Mouse (Mus musculus) embryonic facial prominence, embryonic 15.5 days (tissue): Measurements from ENCODE around the gene Glud1. TPM values are rescaled to one million over a fixed set of nuclear protein-coding genes. Genes with fewer than 3 reads are reported as not detected.
A peak's percentile ranks its signal among the peaks of the same experiment; 100 is the strongest.

Experiments used
- ATAC-seq: fragments of 200-750 bp; cut with Nextera tagmentation; 2 replicates; pipeline ENCODE4 v1.8.0; 2017; ENCODE audit warnings: low read depth, moderate TSS enrichment; ENCODE audit not compliant: insufficient number of reproducible peaks, low FRiP score, low TSS enrichment
- H3K27ac ChIP-seq: fragments of 300-500 bp; sonication (generic); replicated peaks from 2 replicates; pipeline ENCODE4 v1.5.1; 2015; ENCODE audit warnings: mild to moderate bottlenecking, inconsistent platforms
- H3K27me3 ChIP-seq: fragments of 300-500 bp; sonication (generic); 2 replicates; pipeline ENCODE4 v1.6.1; 2015; ENCODE audit warnings: inconsistent platforms
- H3K36me3 ChIP-seq: fragments of 300-500 bp; sonication (generic); 2 replicates; pipeline ENCODE4 v1.6.1; 2015; ENCODE audit warnings: mild to moderate bottlenecking, inconsistent platforms
- H3K4me1 ChIP-seq: fragments of 300-500 bp; sonication (generic); 2 replicates; pipeline ENCODE4 v1.6.1; 2015; ENCODE audit warnings: inconsistent platforms
- H3K4me2 ChIP-seq: fragments of 300-500 bp; sonication (generic); replicated peaks from 2 replicates; pipeline ENCODE4 v1.6.1; 2015; ENCODE audit warnings: mild to moderate bottlenecking, inconsistent platforms
- H3K4me3 ChIP-seq: fragments of 300-500 bp; sonication (generic); replicated peaks from 2 replicates; pipeline ENCODE4 v1.5.1; 2015; ENCODE audit warnings: mild to moderate bottlenecking, inconsistent platforms
- H3K9ac ChIP-seq: fragments of 300-500 bp; sonication (generic); 2 replicates; pipeline ENCODE4 v1.6.1; 2015; ENCODE audit warnings: inconsistent platforms
- H3K9me3 ChIP-seq: fragments of 300-500 bp; sonication (generic); replicated peaks from 2 replicates; pipeline ENCODE4 v1.6.1; 2016; ENCODE audit warnings: inconsistent platforms
- WGBS: fragments of 180-500 bp; shearing (Covaris S2); methylation state at CpG from one replicate; pipeline ENCODE4 v1.1.7; 2015; 5-methylcytosine and 5-hydroxymethylcytosine counted together
- polyA plus RNA-seq: library from polyadenylated mRNA; unstranded; fragments of >200 nt; fragmentation: Nextera tagmentation; extraction: Ambion mirVana; gene quantifications from 2 replicates; pipeline ENCODE4 v1.2.1, GENCODE M21; 2015

The Glud1 gene
- polyA plus RNA-seq, 1 experiment from 2014 or later, result 73.8 TPM

- Histone ChIP-seq H3K4me1 (no peaks in the 10 kb centered on the region), H3K4me2 (no peak overlapping the region), H3K9me3 (no peaks in the 10 kb centered on the region), H3K27ac (no peak overlapping the region), H3K36me3 (peaks cover 63% of the 10 kb centered on the region), H3K4me3 (no peak overlapping the region), H3K9ac (no peak overlapping the region), H3K27me3 (no peaks in the 10 kb centered on the region)
- 89% methylated on average over 3 of the region's 3 CpGs for WGBS
- ATAC-seq, result no peak
These were observed 21.4 kb downstream of the Glud1 start for GRCm38 (mm10) chr14:34331886-34332285.

- Histone ChIP-seq H3K9ac (no peak overlapping the region), H3K36me3 (peaks cover 68% of the 10 kb centered on the region), H3K9me3 (no peaks in the 10 kb centered on the region), H3K4me2 (no peak overlapping the region), H3K27me3 (no peaks in the 10 kb centered on the region), H3K4me1 (no peaks in the 10 kb centered on the region), H3K4me3 (no peak overlapping the region), H3K27ac (no peak overlapping the region)
- WGBS, result 90% methylated on average over 5 of the region's 5 CpGs
- no peak for ATAC-seq
These were observed 21.9 kb downstream of the Glud1 start for GRCm38 (mm10) chr14:34332476-34332875.

GRCm38 (mm10) chr14:34339446-34339845, 28.9 kb downstream of the Glud1 start:
- no peak overlapping the region for H3K27ac ChIP-seq
- no peak for ATAC-seq
- H3K27me3 ChIP-seq, result no peaks in the 10 kb centered on the region
- H3K36me3 ChIP-seq, result peaks cover 81% of the 10 kb centered on the region
- no peak overlapping the region for H3K4me2 ChIP-seq
- H3K4me1 ChIP-seq, result no peaks in the 10 kb centered on the region
- no peaks in the 10 kb centered on the region for H3K9me3 ChIP-seq
- WGBS, result 61% methylated on average over 1 of the region's 1 CpGs
- no peak overlapping the region for H3K9ac ChIP-seq
- H3K4me3 ChIP-seq, result no peak overlapping the region

- H3K4me1 ChIP-seq, result 0 out of 2 replicates have a peak, but pooled peaks cover 5% of the 10 kb centered on the region
- 77% methylated on average over 4 of the region's 4 CpGs for WGBS
- no peak overlapping the region for H3K27ac ChIP-seq
- H3K9me3 ChIP-seq, result no peaks in the 10 kb centered on the region
- no peak overlapping the region for H3K9ac ChIP-seq
- H3K4me3 ChIP-seq, result no peak overlapping the region
- H3K36me3 ChIP-seq, result peaks cover 59% of the 10 kb centered on the region
- ATAC-seq, result no peak
- H3K4me2 ChIP-seq, result no peak overlapping the region
- no peaks in the 10 kb centered on the region for H3K27me3 ChIP-seq
These were observed 31.5 kb downstream of the Glud1 start for GRCm38 (mm10) chr14:34341993-34342392.

GRCm38 (mm10) chr14:34343078-34343477, 32.6 kb downstream of the Glud1 start:
- no peak for ATAC-seq
- WGBS, result 77% methylated on average over 4 of the region's 4 CpGs
- Histone ChIP-seq H3K36me3 (peaks cover 49% of the 10 kb centered on the region), H3K4me1 (0 out of 2 replicates have a peak, but pooled peaks cover 5% of the 10 kb centered on the region), H3K4me3 (no peak overlapping the region), H3K9ac (no peak overlapping the region), H3K4me2 (no peak overlapping the region), H3K9me3 (no peaks in the 10 kb centered on the region), H3K27ac (no peak overlapping the region), H3K27me3 (no peaks in the 10 kb centered on the region)

GRCm38 (mm10) chr14:34344361-34344760, 33.8 kb downstream of the Glud1 start:
- 80% methylated on average over 5 of the region's 5 CpGs for WGBS
- H3K27ac ChIP-seq, result no peak overlapping the region
- no peaks in the 10 kb centered on the region for H3K9me3 ChIP-seq
- no peak overlapping the region for H3K4me2 ChIP-seq
- no peak overlapping the region for H3K4me3 ChIP-seq
- ATAC-seq, result no peak
- no peaks in the 10 kb centered on the region for H3K27me3 ChIP-seq
- H3K36me3 ChIP-seq, result peaks cover 40% of the 10 kb centered on the region
- 0 out of 2 replicates have a peak, but pooled peaks cover 5% of the 10 kb centered on the region for H3K4me1 ChIP-seq
- H3K9ac ChIP-seq, result no peak overlapping the region

GRCm38 (mm10) chr14:34345771-34346566, 35.4 kb downstream of the Glud1 start:
- Histone ChIP-seq H3K4me2 (no peak overlapping the region), H3K36me3 (peaks cover 31% of the 10 kb centered on the region), H3K9me3 (no peaks in the 10 kb centered on the region), H3K4me1 (0 out of 2 replicates have a peak, but pooled peaks cover 5% of the 10 kb centered on the region), H3K4me3 (no peak overlapping the region), H3K27me3 (no peaks in the 10 kb centered on the region), H3K9ac (no peak overlapping the region), H3K27ac (no peak overlapping the region)
- WGBS, result 56% methylated on average over 12 of the region's 12 CpGs
- ATAC-seq, result no peak

- 91% methylated on average over 5 of the region's 5 CpGs for WGBS
- Histone ChIP-seq H3K4me3 (no peak overlapping the region), H3K9me3 (no peaks in the 10 kb centered on the region), H3K4me1 (0 out of 2 replicates have a peak, but pooled peaks cover 5% of the 10 kb centered on the region), H3K4me2 (no peak overlapping the region), H3K9ac (no peak overlapping the region), H3K27ac (no peak overlapping the region), H3K27me3 (no peaks in the 10 kb centered on the region), H3K36me3 (peaks cover 19% of the 10 kb centered on the region)
- ATAC-seq, result no peak
These were observed 36.6 kb downstream of the Glud1 start for GRCm38 (mm10) chr14:34347084-34347483.

GRCm38 (mm10) chr14:34348301-34348700, 37.8 kb downstream of the Glud1 start:
- no peaks in the 10 kb centered on the region for H3K27me3 ChIP-seq
- H3K27ac ChIP-seq, result no peak overlapping the region
- no peak overlapping the region for H3K4me3 ChIP-seq
- WGBS, result 65% methylated on average over 7 of the region's 7 CpGs
- H3K36me3 ChIP-seq, result peaks cover 8% of the 10 kb centered on the region
- no peak overlapping the region for H3K4me2 ChIP-seq
- H3K9me3 ChIP-seq, result no peaks in the 10 kb centered on the region
- H3K4me1 ChIP-seq, result 0 out of 2 replicates have a peak, but pooled peaks cover 5% of the 10 kb centered on the region
- no peak overlapping the region for H3K9ac ChIP-seq
- no peak for ATAC-seq

GRCm38 (mm10) chr14:34349007-34349406, 38.5 kb downstream of the Glud1 start:
- H3K4me3 ChIP-seq, result no peak overlapping the region
- peaks cover 4% of the 10 kb centered on the region; the same call in 1 of the 2 replicates for H3K36me3 ChIP-seq
- 0 out of 2 replicates have a peak, but pooled peaks have one; percentile 12 for ATAC-seq

GRCm38 (mm10) chr14:34351660-34352059, 41.1 kb downstream of the Glud1 start:
- H3K9me3 ChIP-seq, result no peaks in the 10 kb centered on the region
- H3K9ac ChIP-seq, result no peak overlapping the region
- 68% methylated on average over 3 of the region's 3 CpGs for WGBS
- no peak for ATAC-seq
- H3K36me3 ChIP-seq, result no peaks in the 10 kb centered on the region
- H3K4me3 ChIP-seq, result no peak overlapping the region
- H3K4me2 ChIP-seq, result no peak overlapping the region
- H3K27me3 ChIP-seq, result no peaks in the 10 kb centered on the region
- H3K27ac ChIP-seq, result no peak overlapping the region
- H3K4me1 ChIP-seq, result no peaks in the 10 kb centered on the region

More at GRCm38 (mm10) chr14:34349007-34349406, 38.5 kb downstream of the Glud1 start:
- H3K4me2 ChIP-seq, result no peak overlapping the region
- 0 out of 2 replicates have a peak, but pooled peaks cover 5% of the 10 kb centered on the region for H3K4me1 ChIP-seq
- 85% methylated on average over 8 of the region's 8 CpGs for WGBS
- 0 out of 2 replicates have a peak overlapping the region, but pooled peaks have one; percentile 28 for H3K27ac ChIP-seq
- no peak overlapping the region for H3K9ac ChIP-seq
- H3K27me3 ChIP-seq, result no peaks in the 10 kb centered on the region
- H3K9me3 ChIP-seq, result no peaks in the 10 kb centered on the region
